Mouse (Mus musculus): ENCODE data around the gene Rabep1.

- no peak for TF ChIP-seq CTCF (IDR thresholded peaks at IDR 0.05; ENCODE audit: control insufficient read depth, insufficient read depth, insufficient read length)
- TF ChIP-seq CEBPB (IDR thresholded peaks at IDR 0.05; ENCODE audit: low read depth) = no peak
- no peak for TF ChIP-seq FOSL1 (IDR thresholded peaks at IDR 0.05; ENCODE audit: insufficient read depth, low read length, poor library complexity, severe bottlenecking)
- no peak for TF ChIP-seq MAX (IDR thresholded peaks at IDR 0.05)
- TF ChIP-seq MYOD1 (IDR thresholded peaks at IDR 0.05; ENCODE audit: control insufficient read depth, insufficient read length, low read depth) = no peak
- no peak for TF ChIP-seq USF1 (IDR thresholded peaks at IDR 0.05; ENCODE audit: low read depth)
Measured at GRCm38 (mm10) chr11:70809011-70809410, 35.6 kb upstream of the Rabep1 start.
